Mouse (Mus musculus): ENCODE results near the gene Hmgcl. TPM values are rescaled to one million over a fixed set of nuclear protein-coding genes. Genes with fewer than 3 reads are reported as not detected.
A peak's percentile ranks its signal among the peaks of the same experiment; 100 is the strongest.
"Not testable (repeated sequence)": the region's sequence is repeated elsewhere in the genome, so short reads cannot be mapped to it uniquely, and the experiment has no call there.

Gene Hmgcl
- polyA plus RNA-seq, 1 experiment from 2014 or later, result 99.6 TPM

GRCm38 (mm10) chr4:135931832-135932231, 14.4 kb upstream of the Hmgcl start:
- Histone ChIP-seq H3K9ac (ENCODE audit: low read length) (no peak overlapping the region), H3K27ac (ENCODE audit: low read length) (no peak overlapping the region), H3K27me3 (ENCODE audit: control insufficient read depth, insufficient read depth, low read length) (no peaks in the 10 kb centered on the region), H3K4me3 (ENCODE audit: low read length) (no peak overlapping the region), H3K4me2 (ENCODE audit: low read depth, low read length) (no peak overlapping the region), H3K4me1 (ENCODE audit: control insufficient read depth, insufficient read depth, low read length) (no peaks in the 10 kb centered on the region), H3K36me3 (ENCODE audit: control insufficient read depth, insufficient read depth) (peaks cover 4% of the 10 kb centered on the region; the same call in 1 of the 2 replicates), H3K9me3 (replicated peaks; ENCODE audit: control insufficient read depth, low read length) (no peaks in the 10 kb centered on the region)
- 67% methylated on average over 5 of the region's 5 CpGs for WGBS
- no peak for ATAC-seq (replicated peaks; ENCODE audit: extremely low read depth, insufficient read depth, low FRiP score)

GRCm38 (mm10) chr4:135934708-135935500, 11.3 kb upstream of the Hmgcl start:
- no peak for ATAC-seq (replicated peaks; ENCODE audit: extremely low read depth, insufficient read depth, low FRiP score)
- no peak overlapping the region; the same call in 1 of the 2 replicates for H3K9ac ChIP-seq (ENCODE audit: low read length)
- 48% methylated on average over 12 of the region's 12 CpGs for WGBS
- no peaks in the 10 kb centered on the region for H3K4me1 ChIP-seq (ENCODE audit: control insufficient read depth, insufficient read depth, low read length)
- H3K27me3 ChIP-seq (ENCODE audit: control insufficient read depth, insufficient read depth, low read length), result no peaks in the 10 kb centered on the region
- peak overlapping the region; percentile 63 for H3K27ac ChIP-seq (ENCODE audit: low read length)
- H3K4me2 ChIP-seq (ENCODE audit: low read depth, low read length), result no peak overlapping the region
- no peak overlapping the region for H3K4me3 ChIP-seq (ENCODE audit: low read length)
- H3K36me3 ChIP-seq (ENCODE audit: control insufficient read depth, insufficient read depth), result peaks cover 8% of the 10 kb centered on the region
- H3K9me3 ChIP-seq (replicated peaks; ENCODE audit: control insufficient read depth, low read length), result no peaks in the 10 kb centered on the region

GRCm38 (mm10) chr4:135935502-135935901, 10.7 kb upstream of the Hmgcl start:
- peak overlapping the region; percentile 63 for H3K27ac ChIP-seq (ENCODE audit: low read length)
- no peak overlapping the region for H3K4me2 ChIP-seq (ENCODE audit: low read depth, low read length)
- no peak for ATAC-seq (replicated peaks; ENCODE audit: extremely low read depth, insufficient read depth, low FRiP score)
- no peaks in the 10 kb centered on the region for H3K27me3 ChIP-seq (ENCODE audit: control insufficient read depth, insufficient read depth, low read length)
- H3K9ac ChIP-seq (ENCODE audit: low read length), result no peak overlapping the region; the same call in 1 of the 2 replicates
- H3K4me1 ChIP-seq (ENCODE audit: control insufficient read depth, insufficient read depth, low read length), result no peaks in the 10 kb centered on the region
- peaks cover 8% of the 10 kb centered on the region for H3K36me3 ChIP-seq (ENCODE audit: control insufficient read depth, insufficient read depth)
- H3K9me3 ChIP-seq (replicated peaks; ENCODE audit: control insufficient read depth, low read length), result no peaks in the 10 kb centered on the region
- H3K4me3 ChIP-seq (ENCODE audit: low read length), result no peak overlapping the region
- 60% methylated on average over 5 of the region's 5 CpGs for WGBS

- Histone ChIP-seq H3K4me3 (ENCODE audit: low read length) (no peak overlapping the region), H3K9me3 (replicated peaks; ENCODE audit: control insufficient read depth, low read length) (peaks cover 3% of the 10 kb centered on the region; the same call in 1 of the 2 replicates), H3K27me3 (ENCODE audit: control insufficient read depth, insufficient read depth, low read length) (no peaks in the 10 kb centered on the region), H3K27ac (ENCODE audit: low read length) (no peak overlapping the region), H3K36me3 (ENCODE audit: control insufficient read depth, insufficient read depth) (peaks cover 10% of the 10 kb centered on the region), H3K4me2 (ENCODE audit: low read depth, low read length) (no peak overlapping the region), H3K4me1 (ENCODE audit: control insufficient read depth, insufficient read depth, low read length) (peaks cover 8% of the 10 kb centered on the region; the same call in 1 of the 2 replicates), H3K9ac (ENCODE audit: low read length) (no peak overlapping the region)
- ATAC-seq (replicated peaks; ENCODE audit: extremely low read depth, insufficient read depth, low FRiP score), result no peak
- 76% methylated on average over 7 of the region's 7 CpGs for WGBS
Measured at GRCm38 (mm10) chr4:135938858-135939257, 7.4 kb upstream of the Hmgcl start.

- WGBS, result 80% methylated on average over 8 of the region's 8 CpGs
- H3K4me3 ChIP-seq (ENCODE audit: low read length); ATAC-seq (replicated peaks; ENCODE audit: extremely low read depth, insufficient read depth, low FRiP score): not testable (repeated sequence)
Measured at GRCm38 (mm10) chr4:135941026-135941425, 5.2 kb upstream of the Hmgcl start.

GRCm38 (mm10) chr4:135942193-135942592, 4.1 kb upstream of the Hmgcl start:
- Histone ChIP-seq H3K27me3 (ENCODE audit: control insufficient read depth, insufficient read depth, low read length) (no peaks in the 10 kb centered on the region), H3K9me3 (replicated peaks; ENCODE audit: control insufficient read depth, low read length) (peaks cover 3% of the 10 kb centered on the region; the same call in 1 of the 2 replicates), H3K4me2 (ENCODE audit: low read depth, low read length) (no peak overlapping the region), H3K9ac (ENCODE audit: low read length) (no peak overlapping the region), H3K4me1 (ENCODE audit: control insufficient read depth, insufficient read depth, low read length) (peaks cover 14% of the 10 kb centered on the region), H3K27ac (ENCODE audit: low read length) (no peak overlapping the region), H3K36me3 (ENCODE audit: control insufficient read depth, insufficient read depth) (peaks cover 10% of the 10 kb centered on the region), H3K4me3 (ENCODE audit: low read length) (no peak overlapping the region)
- WGBS, result 40% methylated on average over 6 of the region's 6 CpGs
- no peak for ATAC-seq (replicated peaks; ENCODE audit: extremely low read depth, insufficient read depth, low FRiP score)

More at GRCm38 (mm10) chr4:135941026-135941425, 5.2 kb upstream of the Hmgcl start:
- H3K27me3 ChIP-seq (ENCODE audit: control insufficient read depth, insufficient read depth, low read length); H3K9me3 ChIP-seq (replicated peaks; ENCODE audit: control insufficient read depth, low read length); H3K27ac ChIP-seq (ENCODE audit: low read length); H3K4me2 ChIP-seq (ENCODE audit: low read depth, low read length); H3K9ac ChIP-seq (ENCODE audit: low read length): not testable (repeated sequence)
- H3K4me1 ChIP-seq (ENCODE audit: control insufficient read depth, insufficient read depth, low read length), result peaks cover 12% of the 10 kb centered on the region
- peaks cover 10% of the 10 kb centered on the region for H3K36me3 ChIP-seq (ENCODE audit: control insufficient read depth, insufficient read depth)

- Histone ChIP-seq H3K9me3 (replicated peaks; ENCODE audit: control insufficient read depth, low read length) (peaks cover 3% of the 10 kb centered on the region; the same call in 1 of the 2 replicates), H3K4me3 (ENCODE audit: low read length) (no peak overlapping the region), H3K27me3 (ENCODE audit: control insufficient read depth, insufficient read depth, low read length) (no peaks in the 10 kb centered on the region), H3K4me1 (ENCODE audit: control insufficient read depth, insufficient read depth, low read length) (peaks cover 21% of the 10 kb centered on the region), H3K36me3 (ENCODE audit: control insufficient read depth, insufficient read depth) (peaks cover 10% of the 10 kb centered on the region), H3K27ac (ENCODE audit: low read length) (peak overlapping the region; percentile 14; the same call in 1 of the 2 replicates), H3K4me2 (ENCODE audit: low read depth, low read length) (no peak overlapping the region), H3K9ac (ENCODE audit: low read length) (no peak overlapping the region)
- no peak for ATAC-seq (replicated peaks; ENCODE audit: extremely low read depth, insufficient read depth, low FRiP score)
- 39% methylated on average over 4 of the region's 4 CpGs for WGBS
Measured at GRCm38 (mm10) chr4:135943389-135943788, 2.9 kb upstream of the Hmgcl start.

- Histone ChIP-seq H3K4me3 (ENCODE audit: low read length) (peak overlapping the region; percentile 74), H3K27me3 (ENCODE audit: control insufficient read depth, insufficient read depth, low read length) (no peaks in the 10 kb centered on the region), H3K9ac (ENCODE audit: low read length) (peak overlapping the region; percentile 84), H3K4me1 (ENCODE audit: control insufficient read depth, insufficient read depth, low read length) (peaks cover 27% of the 10 kb centered on the region), H3K4me2 (ENCODE audit: low read depth, low read length) (peak overlapping the region; percentile 89), H3K36me3 (ENCODE audit: control insufficient read depth, insufficient read depth) (peaks cover 5% of the 10 kb centered on the region), H3K9me3 (replicated peaks; ENCODE audit: control insufficient read depth, low read length) (peaks cover 3% of the 10 kb centered on the region; the same call in 1 of the 2 replicates), H3K27ac (ENCODE audit: low read length) (peak overlapping the region; percentile 72)
- WGBS, result 77% methylated on average over 10 of the region's 10 CpGs
- no peak for ATAC-seq (replicated peaks; ENCODE audit: extremely low read depth, insufficient read depth, low FRiP score)
Measured at GRCm38 (mm10) chr4:135945706-135946105, 542 bp upstream of the Hmgcl start.

GRCm38 (mm10) chr4:135946659-135947301, 532 bp downstream of the Hmgcl start:
- Histone ChIP-seq H3K9me3 (replicated peaks; ENCODE audit: control insufficient read depth, low read length) (peaks cover 7% of the 10 kb centered on the region; the same call in 1 of the 2 replicates), H3K36me3 (ENCODE audit: control insufficient read depth, insufficient read depth) (peaks cover 10% of the 10 kb centered on the region), H3K4me2 (ENCODE audit: low read depth, low read length) (peak overlapping the region; percentile 89), H3K27me3 (ENCODE audit: control insufficient read depth, insufficient read depth, low read length) (no peaks in the 10 kb centered on the region), H3K4me3 (ENCODE audit: low read length) (peak overlapping the region; percentile 74), H3K4me1 (ENCODE audit: control insufficient read depth, insufficient read depth, low read length) (peaks cover 27% of the 10 kb centered on the region), H3K9ac (ENCODE audit: low read length) (peak overlapping the region; percentile 84), H3K27ac (ENCODE audit: low read length) (peak overlapping the region; percentile 62)
- peak; percentile 9; the same call in 1 of the 2 replicates for ATAC-seq (replicated peaks; ENCODE audit: extremely low read depth, insufficient read depth, low FRiP score)
- 2% methylated on average over 28 of the region's 28 CpGs for WGBS

Data from heart, embryonic 16.5 days (tissue).